Mouse (Mus musculus) C2C12 (cell line): ENCODE results near the gene Mtm1. TPM values are rescaled to one million over a fixed set of nuclear protein-coding genes. Genes with fewer than 3 reads are reported as not detected.

Source experiments
- H3K27me3 ChIP-seq: one replicate; pipeline ENCODE4 v1.6.1; 2011; ENCODE audit not compliant: control insufficient read depth, insufficient read depth, insufficient read length
- H3K36me3 ChIP-seq: one replicate; pipeline ENCODE4 v1.6.1; 2011; ENCODE audit not compliant: control insufficient read depth, insufficient read depth
- H3K4me3 ChIP-seq: one replicate; pipeline ENCODE4 v1.5.1; 2011; ENCODE audit warnings: mild to moderate bottlenecking, control low read depth; ENCODE audit not compliant: poor library complexity, insufficient read depth, severe bottlenecking
- H3K79me2 ChIP-seq: one replicate; pipeline ENCODE4 v1.6.1; 2011; ENCODE audit not compliant: control insufficient read depth, insufficient read depth
- H3K79me3 ChIP-seq: one replicate; pipeline ENCODE4 v1.6.1; 2011; ENCODE audit warnings: low read depth, control low read depth
- H3ac ChIP-seq: one replicate; pipeline ENCODE3; 2011; ENCODE audit warnings: low read depth; ENCODE audit not compliant: control insufficient read depth, insufficient read length
- CEBPB ChIP-seq: IDR thresholded peaks from one replicate; pipeline ENCODE4 v1.6.1; 2011; ENCODE audit warnings: low read depth, mild to moderate bottlenecking, control low read depth, moderate library complexity
- CTCF ChIP-seq: IDR thresholded peaks from one replicate; pipeline ENCODE4 v1.5.1; 2011; ENCODE audit not compliant: control insufficient read depth, insufficient read depth, insufficient read length
- FOSL1 ChIP-seq: IDR thresholded peaks from one replicate; pipeline ENCODE4 v1.8.0; 2011; ENCODE audit warnings: mild to moderate bottlenecking, low read length; ENCODE audit not compliant: poor library complexity, insufficient read depth, severe bottlenecking
- MAX ChIP-seq: IDR thresholded peaks from one replicate; pipeline ENCODE4 v1.6.1; 2011; ENCODE audit warnings: mild to moderate bottlenecking, control low read depth
- MYOD1 ChIP-seq: IDR thresholded peaks from one replicate; pipeline ENCODE4 v1.6.1; 2011; ENCODE audit warnings: low read depth; ENCODE audit not compliant: control insufficient read depth, insufficient read length
- MYOG ChIP-seq: IDR thresholded peaks from one replicate; pipeline ENCODE4 v1.6.1; 2011; ENCODE audit not compliant: control insufficient read depth, insufficient read length; ENCODE audit errors: extremely low read depth
- USF1 ChIP-seq: IDR thresholded peaks from one replicate; pipeline ENCODE4 v1.6.1; 2011; ENCODE audit warnings: low read depth, mild to moderate bottlenecking, control low read depth, moderate library complexity
- long read RNA-seq, 2 experiments: library from polyadenylated mRNA; unstranded; transcript quantifications; one replicate each; pipeline ENCODE4 v2.0.0; 2019 to 2020
- polyA plus RNA-seq: library from polyadenylated mRNA; unstranded; fragments of >200 nt; fragmentation: generic; extraction: Trizol; gene quantifications from one replicate; pipeline ENCODE4 v1.2.1, GENCODE M21; 2012; ENCODE audit warnings: missing spikeins

Mtm1 gene
- 0.26 TPM for polyA plus RNA-seq
- long read RNA-seq, experiment 1, partial matches to known transcripts: 0 of 1 reads
- long read RNA-seq, experiment 1, other reads (novel, unspliced or antisense): 0 of 1 reads
- long read RNA-seq, experiment 2, partial matches to known transcripts: 1 of 5 reads
- long read RNA-seq, experiment 2, other reads (novel, unspliced or antisense): 1 of 5 reads

DNA sequence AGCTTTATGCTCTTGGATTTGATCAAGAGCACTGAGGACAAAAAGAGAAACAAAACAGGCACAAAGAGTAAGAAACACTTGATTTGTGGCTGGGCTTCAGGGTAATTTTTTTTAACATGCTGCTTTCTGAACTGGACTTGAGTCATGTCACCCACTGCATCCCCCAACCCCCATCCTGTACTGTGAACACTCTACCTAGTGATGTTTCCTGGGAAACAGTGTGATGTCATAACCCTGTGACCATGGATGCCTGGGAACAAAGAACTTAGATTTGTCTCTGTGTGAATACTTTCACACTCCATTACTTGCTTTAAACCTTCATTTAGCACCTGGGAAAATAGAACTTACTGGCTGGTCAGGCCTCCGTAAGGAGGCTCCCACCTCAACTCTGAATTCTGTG is at the start of gene Mtm1:
TSS of gene Mtm1 (plus strand) at position 301 of the 400 bp plus-strand sequence.
- Histone ChIP-seq H3ac (no peak within 1 kb of the TSS), H3K36me3 (no peaks in the 10 kb centered on the region), H3K27me3 (no peaks in the 10 kb centered on the region), H3K4me3 (no peak within 1 kb of the TSS), H3K79me2 (no peaks in the 10 kb centered on the region), H3K79me3 (no peaks in the 10 kb centered on the region)
- TF ChIP-seq MYOD1: no peak
- TF ChIP-seq MAX: no peak
- no peak for TF ChIP-seq MYOG
- no peak for TF ChIP-seq CEBPB
- no peak for TF ChIP-seq CTCF
- TF ChIP-seq FOSL1: no peak
- no peak for TF ChIP-seq USF1

DNA sequence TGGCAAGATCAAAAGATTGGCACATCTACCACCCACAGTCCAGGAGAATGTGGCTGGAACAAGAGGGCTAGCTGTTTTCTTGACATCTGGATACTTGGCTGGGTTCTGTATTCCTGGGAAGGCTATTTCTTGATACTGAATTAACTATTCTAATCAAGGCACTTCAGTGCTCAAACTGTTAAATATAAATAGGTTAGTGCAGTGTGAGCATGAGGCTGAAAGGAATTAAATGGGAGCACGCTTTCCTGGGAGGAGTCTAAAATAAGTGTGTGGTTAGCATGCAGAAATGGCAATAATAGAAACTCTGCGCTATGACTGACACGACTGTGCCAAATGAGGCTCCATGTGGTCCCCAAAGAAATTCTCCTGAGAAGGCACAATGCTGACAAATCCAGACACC is 29.0 kb upstream of the Mtm1 start:
- H3K27me3 ChIP-seq: no peaks in the 10 kb centered on the region

DNA sequence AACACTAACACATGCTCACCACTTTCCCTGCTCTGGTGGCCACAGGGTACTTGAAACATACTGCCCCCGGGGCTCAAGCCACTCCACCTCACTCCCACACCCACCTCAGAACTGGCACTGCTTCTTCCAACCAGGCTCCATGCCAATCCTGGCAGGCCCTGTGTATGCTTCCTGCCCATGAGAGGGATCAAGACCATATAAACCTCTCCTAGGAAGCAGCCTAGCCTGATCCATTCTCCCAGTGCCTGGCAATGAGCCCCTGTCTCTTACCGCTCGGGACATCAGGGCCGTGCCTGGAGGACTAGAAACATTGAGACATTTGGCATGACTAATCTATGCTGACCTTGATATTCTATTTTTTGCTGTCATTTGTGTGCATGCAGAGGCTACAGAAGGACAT is 26.9 kb upstream of the Mtm1 start:
- H3K27me3 ChIP-seq: no peaks in the 10 kb centered on the region
- TF ChIP-seq FOSL1 (no peak), USF1 (no peak), CTCF (no peak), MYOG (no peak), MAX (no peak), MYOD1 (no peak), CEBPB (no peak)
- no peaks in the 10 kb centered on the region for H3K79me3 ChIP-seq
- no peaks in the 10 kb centered on the region for H3K79me2 ChIP-seq
- H3ac ChIP-seq: no peak overlapping the region
- H3K36me3 ChIP-seq: no peaks in the 10 kb centered on the region
- no peak overlapping the region for H3K4me3 ChIP-seq

More for the DNA sequence above, 29.0 kb upstream of the Mtm1 start:
- Histone ChIP-seq H3K79me2 (no peaks in the 10 kb centered on the region), H3ac (no peak overlapping the region), H3K36me3 (no peaks in the 10 kb centered on the region), H3K4me3 (no peak overlapping the region), H3K79me3 (no peaks in the 10 kb centered on the region)
- no peak for TF ChIP-seq USF1
- no peak for TF ChIP-seq CEBPB
- TF ChIP-seq MYOD1: no peak
- no peak for TF ChIP-seq MYOG
- TF ChIP-seq MAX: no peak
- TF ChIP-seq FOSL1: no peak
- TF ChIP-seq CTCF: no peak

GRCm38 (mm10) chrX:71186396-71186795 is 24.2 kb upstream of the Mtm1 start:
- H3K27me3 ChIP-seq: no peaks in the 10 kb centered on the region
- TF ChIP-seq USF1 (no peak), MYOG (no peak), FOSL1 (no peak), CTCF (no peak)
- no peak overlapping the region for H3K4me3 ChIP-seq

DNA sequence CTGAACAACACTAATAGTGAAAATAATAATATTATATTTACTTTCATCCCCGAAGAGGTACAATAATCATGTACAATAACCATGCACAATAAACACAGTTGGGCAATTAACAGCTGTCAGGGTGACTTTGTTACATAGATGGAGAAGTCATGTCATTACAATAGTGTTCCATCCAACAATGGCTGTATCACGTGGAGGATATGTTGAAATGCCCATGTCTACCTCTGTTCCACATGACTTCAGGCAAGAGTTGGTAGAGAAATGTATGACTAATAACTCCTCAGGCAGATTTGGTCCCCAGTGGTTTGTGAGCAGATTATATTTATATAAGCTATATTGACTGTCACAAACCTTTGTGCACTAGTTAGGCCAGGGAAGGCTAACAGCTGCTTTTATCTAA is 5.8 kb upstream of the Mtm1 start:
- H3K79me2 ChIP-seq: no peaks in the 10 kb centered on the region
- no peaks in the 10 kb centered on the region for H3K36me3 ChIP-seq
- no peaks in the 10 kb centered on the region for H3K79me3 ChIP-seq
- no peak overlapping the region for H3K4me3 ChIP-seq
- no peak for TF ChIP-seq CEBPB
- no peak for TF ChIP-seq MAX
- TF ChIP-seq MYOD1: no peak
- TF ChIP-seq MYOG: no peak
- TF ChIP-seq CTCF: no peak
- TF ChIP-seq USF1: no peak
- H3ac ChIP-seq: no peak overlapping the region
- H3K27me3 ChIP-seq: no peaks in the 10 kb centered on the region

More at GRCm38 (mm10) chrX:71186396-71186795, 24.2 kb upstream of the Mtm1 start:
- no peaks in the 10 kb centered on the region for H3K36me3 ChIP-seq
- H3K79me2 ChIP-seq: no peaks in the 10 kb centered on the region
- H3ac ChIP-seq: no peak overlapping the region
- H3K79me3 ChIP-seq: no peaks in the 10 kb centered on the region

- no peaks in the 10 kb centered on the region for H3K36me3 ChIP-seq
- no peaks in the 10 kb centered on the region for H3K79me3 ChIP-seq
- H3ac ChIP-seq: no peak overlapping the region
- no peaks in the 10 kb centered on the region for H3K79me2 ChIP-seq
- H3K27me3 ChIP-seq: no peaks in the 10 kb centered on the region
- no peak overlapping the region for H3K4me3 ChIP-seq
- TF ChIP-seq USF1 (no peak), CEBPB (no peak), CTCF (no peak)
These were observed 4.6 kb upstream of the Mtm1 start for GRCm38 (mm10) chrX:71205821-71206542.
